Mouse (Mus musculus) heart, embryonic 10.5 days (tissue): ENCODE measurements around the gene Filip1l. TPM values are rescaled to one million over a fixed set of nuclear protein-coding genes. Genes with fewer than 3 reads are reported as not detected.

Experiments used
- DNase-seq: peaks from one replicate; pipeline ENCODE4 v3.0.0-alpha.2; 2017; ENCODE audit warnings: low spot score
- H3K27ac ChIP-seq: fragments of 300-500 bp; sonication (generic); 2 replicates; pipeline ENCODE4 v1.5.1; 2016; ENCODE audit warnings: mild to moderate bottlenecking
- H3K27me3 ChIP-seq: fragments of 300-500 bp; sonication (generic); 2 replicates; pipeline ENCODE4 v1.6.1; 2016; ENCODE audit warnings: mild to moderate bottlenecking; ENCODE audit not compliant: poor library complexity, insufficient read depth, severe bottlenecking
- H3K36me3 ChIP-seq: fragments of 300-500 bp; sonication (generic); 2 replicates; pipeline ENCODE4 v1.6.1; 2016; ENCODE audit warnings: mild to moderate bottlenecking, moderate library complexity
- H3K4me1 ChIP-seq: fragments of 300-500 bp; sonication (generic); 2 replicates; pipeline ENCODE4 v1.6.1; 2016; ENCODE audit warnings: mild to moderate bottlenecking
- H3K4me3 ChIP-seq: fragments of 300-500 bp; sonication (generic); 2 replicates; pipeline ENCODE4 v1.5.1; 2016; ENCODE audit warnings: mild to moderate bottlenecking, moderate library complexity
- H3K9me3 ChIP-seq: fragments of 300-500 bp; sonication (generic); 2 replicates; pipeline ENCODE4 v1.6.1; 2016; ENCODE audit warnings: mild to moderate bottlenecking, moderate library complexity
- WGBS: fragments of 180-500 bp; shearing (Covaris S2); methylation state at CpG from one replicate; pipeline ENCODE4 v1.1.7; 2016; 5-methylcytosine and 5-hydroxymethylcytosine counted together
- polyA plus RNA-seq: library from polyadenylated mRNA; unstranded; fragments of >200 nt; fragmentation: Nextera tagmentation; extraction: Ambion mirVana; gene quantifications from 2 replicates; pipeline ENCODE4 v1.2.1, GENCODE M21; 2016

Gene Filip1l
- polyA plus RNA-seq, 1 experiment from 2014 or later: 20.3 TPM

GRCm38 (mm10) chr16:57465386-57465913 lies 112.6 kb downstream of the Filip1l start:
- WGBS: 87% methylated on average over 9 of the region's 9 CpGs
- no peak for DNase-seq
- Histone ChIP-seq H3K27me3 (no peaks in the 10 kb centered on the region), H3K9me3 (no peaks in the 10 kb centered on the region), H3K4me3 (no peak overlapping the region), H3K4me1 (0 out of 2 replicates have a peak, but pooled peaks cover 9% of the 10 kb centered on the region), H3K27ac (no peak overlapping the region), H3K36me3 (no peaks in the 10 kb centered on the region)

- no peak for DNase-seq
- Histone ChIP-seq H3K27ac (no peak overlapping the region), H3K4me3 (no peak overlapping the region), H3K9me3 (no peaks in the 10 kb centered on the region), H3K27me3 (no peaks in the 10 kb centered on the region), H3K36me3 (no peaks in the 10 kb centered on the region), H3K4me1 (0 out of 2 replicates have a peak, but pooled peaks cover 14% of the 10 kb centered on the region)
- WGBS: 68% methylated on average over 4 of the region's 4 CpGs
Observed at GRCm38 (mm10) chr16:57469301-57469700, 116.4 kb downstream of the Filip1l start.

GRCm38 (mm10) chr16:57469869-57470268 lies 117.0 kb downstream of the Filip1l start:
- H3K27me3 ChIP-seq: no peaks in the 10 kb centered on the region
- H3K9me3 ChIP-seq: no peaks in the 10 kb centered on the region
- H3K4me3 ChIP-seq: no peak overlapping the region
- no peak for DNase-seq
- 0 out of 2 replicates have a peak, but pooled peaks cover 14% of the 10 kb centered on the region for H3K4me1 ChIP-seq
- no peak overlapping the region for H3K27ac ChIP-seq
- H3K36me3 ChIP-seq: no peaks in the 10 kb centered on the region
- WGBS: 66% methylated on average over 2 of the region's 2 CpGs

GRCm38 (mm10) chr16:57470286-57470830 lies 117.5 kb downstream of the Filip1l start:
- no peak for DNase-seq
- Histone ChIP-seq H3K9me3 (no peaks in the 10 kb centered on the region), H3K27me3 (no peaks in the 10 kb centered on the region), H3K27ac (no peak overlapping the region), H3K36me3 (no peaks in the 10 kb centered on the region), H3K4me1 (0 out of 2 replicates have a peak, but pooled peaks cover 14% of the 10 kb centered on the region), H3K4me3 (no peak overlapping the region)
- 89% methylated on average over 12 of the region's 12 CpGs for WGBS

- Histone ChIP-seq H3K27ac (no peak overlapping the region), H3K27me3 (no peaks in the 10 kb centered on the region), H3K4me1 (0 out of 2 replicates have a peak, but pooled peaks cover 14% of the 10 kb centered on the region), H3K4me3 (no peak overlapping the region), H3K9me3 (no peaks in the 10 kb centered on the region), H3K36me3 (no peaks in the 10 kb centered on the region)
- DNase-seq: no peak
Observed at GRCm38 (mm10) chr16:57471071-57471470, 118.2 kb downstream of the Filip1l start.

- Histone ChIP-seq H3K4me1 (0 out of 2 replicates have a peak, but pooled peaks cover 9% of the 10 kb centered on the region), H3K36me3 (peaks cover 6% of the 10 kb centered on the region; the same call in 1 of the 2 replicates), H3K4me3 (no peak overlapping the region), H3K9me3 (no peaks in the 10 kb centered on the region), H3K27me3 (no peaks in the 10 kb centered on the region), H3K27ac (no peak overlapping the region)
- WGBS: 38% methylated on average over 10 of the region's 10 CpGs
- DNase-seq: no peak
Observed at GRCm38 (mm10) chr16:57473415-57474085, 120.7 kb downstream of the Filip1l start.

- H3K4me1 ChIP-seq: peaks cover 14% of the 10 kb centered on the region; the same call in 1 of the 2 replicates
- 82% methylated on average over 2 of the region's 2 CpGs for WGBS
- H3K9me3 ChIP-seq: no peaks in the 10 kb centered on the region
- H3K27ac ChIP-seq: no peak overlapping the region
- H3K27me3 ChIP-seq: no peaks in the 10 kb centered on the region
- H3K4me3 ChIP-seq: no peak overlapping the region
- no peak for DNase-seq
- H3K36me3 ChIP-seq: peaks cover 6% of the 10 kb centered on the region; the same call in 1 of the 2 replicates
Observed at GRCm38 (mm10) chr16:57478451-57478850, 125.6 kb downstream of the Filip1l start.

GRCm38 (mm10) chr16:57479776-57480175 lies 126.9 kb downstream of the Filip1l start:
- Histone ChIP-seq H3K4me1 (peaks cover 12% of the 10 kb centered on the region; the same call in 1 of the 2 replicates), H3K27me3 (no peaks in the 10 kb centered on the region), H3K27ac (no peak overlapping the region), H3K36me3 (peaks cover 6% of the 10 kb centered on the region; the same call in 1 of the 2 replicates), H3K9me3 (no peaks in the 10 kb centered on the region), H3K4me3 (no peak overlapping the region)
- 59% methylated on average over 5 of the region's 5 CpGs for WGBS
- no peak for DNase-seq

GRCm38 (mm10) chr16:57482264-57482663 lies 129.4 kb downstream of the Filip1l start:
- Histone ChIP-seq H3K36me3 (no peaks in the 10 kb centered on the region), H3K9me3 (no peaks in the 10 kb centered on the region), H3K27me3 (no peaks in the 10 kb centered on the region), H3K4me1 (peaks cover 12% of the 10 kb centered on the region; the same call in 1 of the 2 replicates), H3K4me3 (no peak overlapping the region), H3K27ac (no peak overlapping the region)
- DNase-seq: no peak
- 64% methylated on average over 6 of the region's 6 CpGs for WGBS

- Histone ChIP-seq H3K4me3 (no peak overlapping the region), H3K9me3 (no peaks in the 10 kb centered on the region), H3K27me3 (no peaks in the 10 kb centered on the region), H3K4me1 (peaks cover 12% of the 10 kb centered on the region; the same call in 1 of the 2 replicates), H3K36me3 (no peaks in the 10 kb centered on the region), H3K27ac (no peak overlapping the region)
- no peak for DNase-seq
- 41% methylated on average over 4 of the region's 4 CpGs for WGBS
Observed at GRCm38 (mm10) chr16:57482911-57483310, 130.0 kb downstream of the Filip1l start.

- Histone ChIP-seq H3K9me3 (no peaks in the 10 kb centered on the region), H3K36me3 (no peaks in the 10 kb centered on the region), H3K4me3 (no peak overlapping the region), H3K4me1 (peaks cover 12% of the 10 kb centered on the region; the same call in 1 of the 2 replicates), H3K27me3 (no peaks in the 10 kb centered on the region), H3K27ac (no peak overlapping the region)
- DNase-seq: no peak
- 41% methylated on average over 2 of the region's 2 CpGs for WGBS
Observed at GRCm38 (mm10) chr16:57483503-57483902, 130.6 kb downstream of the Filip1l start.

GRCm38 (mm10) chr16:57484043-57484795 lies 131.3 kb downstream of the Filip1l start:
- H3K27ac ChIP-seq: no peak overlapping the region
- no peaks in the 10 kb centered on the region for H3K36me3 ChIP-seq
- no peak overlapping the region for H3K4me3 ChIP-seq
- H3K27me3 ChIP-seq: no peaks in the 10 kb centered on the region
- WGBS: 65% methylated on average over 12 of the region's 12 CpGs
- H3K9me3 ChIP-seq: no peaks in the 10 kb centered on the region
- no peak for DNase-seq
- H3K4me1 ChIP-seq: peaks cover 12% of the 10 kb centered on the region; the same call in 1 of the 2 replicates
